Mouse (Mus musculus) granulocyte monocyte progenitor cell, adult 5-6 weeks (primary cell): Measurements from ENCODE around the gene Ppp1r3c. TPM values are rescaled to one million over a fixed set of nuclear protein-coding genes. Genes with fewer than 3 reads are reported as not detected.

Experiments used
- ATAC-seq: replicated peaks from 2 replicates; pipeline ENCODE4 v1.8.0; 2016; ENCODE audit warnings: mild to moderate bottlenecking, moderate TSS enrichment, inconsistent platforms; ENCODE audit not compliant: poor library complexity, severe bottlenecking
- total RNA-seq, 2 experiments: library from RNA; stranded (forward) in 1 of 2; stranded (reverse) in 1 of 2; fragments of 200-712, 200-1000 nt in 1 of 2; fragments of >200 nt in 1 of 2; fragmentation: Nextera tagmentation in 1 of 2; gene quantifications; 2 replicates each; pipeline ENCODE4 v1.2.3; 2014 to 2017

The Ppp1r3c gene
- total RNA-seq, 2 experiments from 2014 or later: not detected

- no peak for ATAC-seq
Measured at GRCm38 (mm10) chr19:36686016-36686415, 50.4 kb downstream of the Ppp1r3c start.

- no peak for ATAC-seq
Measured at GRCm38 (mm10) chr19:36682560-36682959, 53.9 kb downstream of the Ppp1r3c start.

Other genes starting within 250 kb of the Ppp1r3c start
- gene Hectd2, start 182.0 kb downstream of the Ppp1r3c start, total RNA-seq (2014; fragmentation: Nextera tagmentation): 3.0 and 4.5 TPM in 2 replicates
- 2.1 and 2.4 TPM in 2 replicates for gene Hectd2, start 182.0 kb downstream of the Ppp1r3c start, total RNA-seq (2017)
- gene Tnks2, start 97.6 kb upstream of the Ppp1r3c start, total RNA-seq (2014; fragmentation: Nextera tagmentation): 39.1 and 55.1 TPM in 2 replicates
- 60.6 and 71.7 TPM in 2 replicates for gene Tnks2, start 97.6 kb upstream of the Ppp1r3c start, total RNA-seq (2017)
- gene Fgfbp3, start 183.0 kb upstream of the Ppp1r3c start, total RNA-seq (2014; fragmentation: Nextera tagmentation): 1.7 TPM in 1 of 2 replicates, not detected in the other
- 0.60 and 1.1 TPM in 2 replicates for gene Fgfbp3, start 183.0 kb upstream of the Ppp1r3c start, total RNA-seq (2017)
- gene Btaf1, start 189.4 kb upstream of the Ppp1r3c start, total RNA-seq (2014; fragmentation: Nextera tagmentation): 32.5 and 42.8 TPM in 2 replicates
- 56.7 and 60.8 TPM in 2 replicates for gene Btaf1, start 189.4 kb upstream of the Ppp1r3c start, total RNA-seq (2017)